Mouse (Mus musculus) heart, embryonic 10.5 days (tissue): Measurements from ENCODE around the gene Upk2. TPM values are rescaled to one million over a fixed set of nuclear protein-coding genes. Genes with fewer than 3 reads are reported as not detected.
"Not testable (repeated sequence)": the region's sequence is repeated elsewhere in the genome, so short reads cannot be mapped to it uniquely, and the experiment has no call there.

Source experiments
- DNase-seq: peaks from one replicate; pipeline ENCODE4 v3.0.0-alpha.2; 2017; ENCODE audit warnings: low spot score
- H3K27ac ChIP-seq: fragments of 300-500 bp; sonication (generic); 2 replicates; pipeline ENCODE4 v1.5.1; 2016; ENCODE audit warnings: mild to moderate bottlenecking
- H3K27me3 ChIP-seq: fragments of 300-500 bp; sonication (generic); 2 replicates; pipeline ENCODE4 v1.6.1; 2016; ENCODE audit warnings: mild to moderate bottlenecking; ENCODE audit not compliant: poor library complexity, insufficient read depth, severe bottlenecking
- H3K36me3 ChIP-seq: fragments of 300-500 bp; sonication (generic); 2 replicates; pipeline ENCODE4 v1.6.1; 2016; ENCODE audit warnings: mild to moderate bottlenecking, moderate library complexity
- H3K4me1 ChIP-seq: fragments of 300-500 bp; sonication (generic); 2 replicates; pipeline ENCODE4 v1.6.1; 2016; ENCODE audit warnings: mild to moderate bottlenecking
- H3K4me3 ChIP-seq: fragments of 300-500 bp; sonication (generic); 2 replicates; pipeline ENCODE4 v1.5.1; 2016; ENCODE audit warnings: mild to moderate bottlenecking, moderate library complexity
- H3K9me3 ChIP-seq: fragments of 300-500 bp; sonication (generic); 2 replicates; pipeline ENCODE4 v1.6.1; 2016; ENCODE audit warnings: mild to moderate bottlenecking, moderate library complexity
- WGBS: fragments of 180-500 bp; shearing (Covaris S2); methylation state at CpG from one replicate; pipeline ENCODE4 v1.1.7; 2016; 5-methylcytosine and 5-hydroxymethylcytosine counted together
- polyA plus RNA-seq: library from polyadenylated mRNA; unstranded; fragments of >200 nt; fragmentation: Nextera tagmentation; extraction: Ambion mirVana; gene quantifications from 2 replicates; pipeline ENCODE4 v1.2.1, GENCODE M21; 2016

The Upk2 gene
- polyA plus RNA-seq, 1 experiment from 2014 or later: not detected

DNA sequence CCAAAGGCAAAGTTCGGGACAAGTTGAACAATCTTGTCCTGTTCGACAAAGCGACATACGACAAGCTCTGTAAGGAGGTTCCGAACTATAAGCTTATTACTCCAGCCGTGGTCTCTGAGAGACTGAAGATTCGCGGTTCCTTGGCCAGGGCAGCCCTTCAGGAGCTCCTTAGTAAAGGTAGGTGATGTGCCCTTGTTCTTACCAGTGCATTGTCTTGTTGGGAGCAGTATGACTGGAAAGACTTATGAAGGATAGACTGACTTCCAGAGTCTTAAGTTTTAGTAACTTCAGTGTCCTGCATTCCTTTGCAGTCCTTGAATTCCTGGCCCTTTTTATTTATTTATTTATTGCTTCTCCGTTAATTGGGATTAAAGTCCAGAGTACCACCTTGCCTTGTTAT, 46.1 kb downstream of the Upk2 start:
- Histone ChIP-seq H3K27ac (0 out of 2 replicates have a peak overlapping the region, but pooled peaks have one; percentile 92), H3K36me3 (peaks cover 69% of the 10 kb centered on the region), H3K4me3 (peak overlapping the region; percentile 79)
- not testable (repeated sequence) for H3K9me3 ChIP-seq, H3K27me3 ChIP-seq, DNase-seq, H3K4me1 ChIP-seq
- WGBS: 74% methylated on average over 9 of the region's 9 CpGs

GRCm38 (mm10) chr9:44407752-44408097, 47.1 kb downstream of the Upk2 start:
- Histone ChIP-seq H3K27ac (peak overlapping the region; percentile 92), H3K27me3 (no peaks in the 10 kb centered on the region), H3K9me3 (no peaks in the 10 kb centered on the region), H3K36me3 (peaks cover 68% of the 10 kb centered on the region), H3K4me3 (peak overlapping the region; percentile 79), H3K4me1 (peaks cover 5% of the 10 kb centered on the region; the same call in 1 of the 2 replicates)
- WGBS: 2% methylated on average over 24 of the region's 24 CpGs
- DNase-seq: no peak

- under 1% methylated on average over 51 of the region's 51 CpGs for WGBS
- H3K36me3 ChIP-seq: peaks cover 68% of the 10 kb centered on the region
- H3K27ac ChIP-seq: peak within 1 kb of the TSS; percentile 92
- no peaks in the 10 kb centered on the region for H3K27me3 ChIP-seq
- H3K4me3 ChIP-seq: peak within 1 kb of the TSS; percentile 79
- peaks cover 5% of the 10 kb centered on the region; the same call in 1 of the 2 replicates for H3K4me1 ChIP-seq
- H3K9me3 ChIP-seq: no peaks in the 10 kb centered on the region
- peak; percentile 98 for DNase-seq
These were observed 47.6 kb downstream of the Upk2 start, which contains the start of the genes Rps25 and Trappc4 for GRCm38 (mm10) chr9:44406906-44407751. TSS of gene Rps25 (plus strand) at chr9:44407139. TSS of gene Trappc4 (minus strand) at chr9:44407600.

DNA sequence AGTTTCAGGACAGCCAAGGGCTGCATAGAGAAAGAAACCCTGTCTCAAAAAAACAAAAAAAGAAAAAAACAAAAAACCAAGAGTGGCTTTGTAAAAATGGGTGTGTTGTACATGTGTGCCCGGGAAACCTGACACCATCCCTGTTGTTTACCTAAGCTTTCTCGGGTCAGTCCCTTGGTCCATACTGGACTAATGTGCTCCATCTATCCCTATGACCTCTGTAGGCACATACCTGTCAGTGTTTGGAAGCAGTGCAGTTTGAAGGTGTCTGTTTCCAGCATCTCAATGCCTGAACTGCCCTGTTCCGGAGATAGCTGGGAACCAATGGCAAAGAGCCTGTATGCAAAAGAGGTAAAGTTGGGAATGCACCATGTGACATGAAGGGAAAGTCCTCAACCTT, 49.8 kb downstream of the Upk2 start:
- Histone ChIP-seq H3K27me3 (no peaks in the 10 kb centered on the region), H3K4me3 (no peak overlapping the region), H3K27ac (no peak overlapping the region), H3K9me3 (no peaks in the 10 kb centered on the region), H3K4me1 (peaks cover 9% of the 10 kb centered on the region; the same call in 1 of the 2 replicates), H3K36me3 (peaks cover 68% of the 10 kb centered on the region)
- 78% methylated on average over 3 of the region's 3 CpGs for WGBS
- no peak for DNase-seq

Other genes starting within 250 kb of the Upk2 start
- 16.2 and 16.3 TPM in 2 replicates for gene Cbl, start 220.9 kb downstream of the Upk2 start, polyA plus RNA-seq
- not detected in 2 replicates for gene Ccdc153, start 214.3 kb downstream of the Upk2 start, polyA plus RNA-seq
- gene Pdzd3, start 203.5 kb downstream of the Upk2 start, polyA plus RNA-seq: not detected in 2 replicates
- 3.1 and 4.7 TPM in 2 replicates for gene Nlrx1, start 186.4 kb downstream of the Upk2 start, polyA plus RNA-seq
- gene Abcg4, start 166.4 kb downstream of the Upk2 start, polyA plus RNA-seq: 3.4 and 3.9 TPM in 2 replicates
- gene Hinfp, start 149.3 kb downstream of the Upk2 start, polyA plus RNA-seq: 23.5 and 25.0 TPM in 2 replicates
- 6.9 and 9.5 TPM in 2 replicates for gene C2cd2l, start 134.7 kb downstream of the Upk2 start, polyA plus RNA-seq
- gene Dpagt1, start 129.0 kb downstream of the Upk2 start, polyA plus RNA-seq: 35.2 and 36.6 TPM in 2 replicates
- 258 and 270 TPM in 2 replicates for gene H2afx, start 120.3 kb downstream of the Upk2 start, polyA plus RNA-seq
- gene Hmbs, start 110.7 kb downstream of the Upk2 start, polyA plus RNA-seq: 276 and 285 TPM in 2 replicates
- gene Vps11, start 93.3 kb downstream of the Upk2 start, polyA plus RNA-seq: 22.8 and 26.3 TPM in 2 replicates
- gene Hyou1, start 75.5 kb downstream of the Upk2 start, polyA plus RNA-seq: 23.4 and 25.0 TPM in 2 replicates
- gene Slc37a4, start 58.1 kb downstream of the Upk2 start, polyA plus RNA-seq: 25.3 and 33.4 TPM in 2 replicates
- 1,461 and 1,463 TPM in 2 replicates for gene Rps25, start 47.8 kb downstream of the Upk2 start, polyA plus RNA-seq
- 104 and 117 TPM in 2 replicates for gene Trappc4, start 47.4 kb downstream of the Upk2 start, polyA plus RNA-seq
- gene Ccdc84, start 36.4 kb downstream of the Upk2 start, polyA plus RNA-seq: 21.9 and 28.0 TPM in 2 replicates
- gene Foxr1, start 13.8 kb downstream of the Upk2 start, polyA plus RNA-seq: not detected in 2 replicates
- 7.6 and 9.6 TPM in 2 replicates for gene Bcl9l, start 27.8 kb upstream of the Upk2 start, polyA plus RNA-seq
- gene Cxcr5, start 106.9 kb upstream of the Upk2 start, polyA plus RNA-seq: not detected in 2 replicates
- 12.6 and 12.7 TPM in 2 replicates for gene Ddx6, start 149.9 kb upstream of the Upk2 start, polyA plus RNA-seq
- gene Treh, start 218.3 kb upstream of the Upk2 start, polyA plus RNA-seq: not detected in 2 replicates